Mouse (Mus musculus): ENCODE measurements around the gene Dnm1.
A peak's percentile ranks its signal among the peaks of the same experiment; 100 is the strongest.

The Dnm1 gene

GRCm38 (mm10) chr2:32335888-32336287, 17.2 kb downstream of the Dnm1 start:
- no peak for DNase-seq

- no peak for DNase-seq
These were observed 21.0 kb downstream of the Dnm1 start for GRCm38 (mm10) chr2:32332159-32332558.

- no peak for DNase-seq
These were observed 23.6 kb downstream of the Dnm1 start for GRCm38 (mm10) chr2:32329531-32329930.

GRCm38 (mm10) chr2:32328911-32329460, 24.2 kb downstream of the Dnm1 start:
- no peak for DNase-seq

GRCm38 (mm10) chr2:32327200-32327599, 25.9 kb downstream of the Dnm1 start:
- DNase-seq, result no peak

GRCm38 (mm10) chr2:32325342-32325741, 27.8 kb downstream of the Dnm1 start:
- no peak for DNase-seq

GRCm38 (mm10) chr2:32324322-32324721, 28.8 kb downstream of the Dnm1 start:
- no peak for DNase-seq

GRCm38 (mm10) chr2:32322754-32323741, 30.1 kb downstream of the Dnm1 start:
- no peak for DNase-seq

GRCm38 (mm10) chr2:32321591-32322298, 31.4 kb downstream of the Dnm1 start:
- DNase-seq, result peak; percentile 51

- DNase-seq, result no peak
These were observed 32.4 kb downstream of the Dnm1 start for GRCm38 (mm10) chr2:32320721-32321120.

- no peak for DNase-seq
These were observed 33.3 kb downstream of the Dnm1 start for GRCm38 (mm10) chr2:32319586-32320580.

- DNase-seq, result no peak
These were observed 34.2 kb downstream of the Dnm1 start for GRCm38 (mm10) chr2:32318709-32319585.

- DNase-seq, result peak; percentile 76
These were observed 35.2 kb downstream of the Dnm1 start for GRCm38 (mm10) chr2:32317791-32318417.

GRCm38 (mm10) chr2:32316887-32317656, 36.1 kb downstream of the Dnm1 start:
- DNase-seq, result no peak

- no peak for DNase-seq
These were observed 37.4 kb downstream of the Dnm1 start for GRCm38 (mm10) chr2:32315751-32316150.

GRCm38 (mm10) chr2:32314831-32315230, 38.3 kb downstream of the Dnm1 start:
- no peak for DNase-seq

GRCm38 (mm10) chr2:32312318-32312964, 40.7 kb downstream of the Dnm1 start:
- peak; percentile 92 for DNase-seq

GRCm38 (mm10) chr2:32311443-32312317, 41.5 kb downstream of the Dnm1 start:
- no peak for DNase-seq

All from kidney, postnatal 14 days (tissue).